In the genomic region with DNA sequence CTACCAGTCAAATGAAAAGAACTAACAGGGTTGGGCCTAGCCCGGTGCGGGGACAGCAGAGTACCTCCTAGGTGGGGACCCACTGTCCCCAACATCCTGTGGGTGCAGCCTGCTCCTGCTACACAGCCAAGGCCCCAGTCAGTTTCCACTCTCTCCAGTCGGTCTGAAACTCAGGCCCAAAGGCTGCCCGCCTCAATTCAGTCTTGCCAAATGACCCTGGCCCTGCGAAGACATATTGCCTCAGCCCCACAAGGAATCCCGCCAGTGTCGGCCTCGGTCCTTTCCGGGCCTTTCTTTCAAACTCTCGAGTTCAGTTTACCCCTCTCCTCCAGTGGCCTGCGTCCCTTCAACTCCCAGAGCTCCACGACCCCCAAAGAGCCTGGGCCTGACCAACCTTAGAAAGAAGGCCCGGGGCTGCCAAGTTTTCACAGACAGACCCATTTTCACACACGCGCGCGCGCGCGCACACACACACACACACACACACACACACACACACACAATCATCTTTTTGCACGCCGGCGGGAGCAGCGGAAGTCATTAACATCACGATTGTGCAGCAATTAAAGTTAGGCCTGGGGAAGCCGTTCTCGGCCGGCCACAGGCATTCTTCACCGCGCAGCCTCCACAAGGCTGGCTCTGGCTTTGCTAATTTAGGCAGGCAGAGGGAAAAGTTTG, we compare ENCODE assay signal across 10 mouse cellular contexts. TPM values are rescaled to one million over a fixed set of nuclear protein-coding genes. Genes with fewer than 3 reads are reported as not detected.
DNase-seq lines count a peak whose midpoint lies in the region; ATAC-seq and TF ChIP-seq lines count a peak whose summit lies in the region.
"Had no signal": no experiment of that assay in that cellular context is flagged by ENCODE, and none has a peak within 500 bp of the region (broad histone marks: within the 10 kb centered on the region; RNA-seq: fewer than 3 reads in every experiment).

No protein-coding gene starts in this region.

- DNase-seq in embryo, embryonic 9.5 days (ENCODE audit: extremely low spot score): peak; percentile 73
- no peak for DNase-seq in embryo, embryonic 10 days (ENCODE audit: low spot score)
- peak; percentile 34 for DNase-seq in NIH3T3 (ENCODE audit: low read depth)
- no peak for DNase-seq in layer of hippocampus, postnatal 10 days (ENCODE audit: low spot score in 2 of 2)
- DNase-seq in midbrain, postnatal 0 days (ENCODE audit: low spot score): no peak
- no peak for DNase-seq in right cerebral cortex, postnatal 36 days (ENCODE audit: low spot score in 2 of 2)
- DNase-seq: layer of hippocampus, adult 9-11 months had no signal

- H3K36me3 ChIP-seq in intestine, embryonic 15.5 days: no peaks in the 10 kb centered on the region
- no peaks in the 10 kb centered on the region for H3K36me3 ChIP-seq in lung, embryonic 15.5 days
- no peaks in the 10 kb centered on the region for H3K36me3 ChIP-seq in midbrain, postnatal 0 days (ENCODE audit: insufficient read depth, low read length)

- peak; percentile 57 for ATAC-seq in intestine, embryonic 15.5 days
- no peak for ATAC-seq in lung, embryonic 15.5 days (ENCODE audit: borderline replicate concordance, extremely low read depth, low FRiP score, low TSS enrichment)
- no peak for ATAC-seq in midbrain, postnatal 0 days (ENCODE audit: low FRiP score)

- peaks cover 15% of the 10 kb centered on the region; the same call in 1 of the 2 replicates for H3K4me1 ChIP-seq in intestine, embryonic 15.5 days (replicated peaks)
- H3K4me1 ChIP-seq in lung, embryonic 15.5 days: peaks cover 27% of the 10 kb centered on the region
- H3K4me1 ChIP-seq in midbrain, postnatal 0 days (ENCODE audit: insufficient read depth, low read length): no peaks in the 10 kb centered on the region

- H3K27ac ChIP-seq in intestine, embryonic 15.5 days: peak overlapping the region; percentile 46
- H3K27ac ChIP-seq in lung, embryonic 15.5 days: peak overlapping the region; percentile 86
- H3K27ac ChIP-seq in midbrain, postnatal 0 days (ENCODE audit: low read depth, low read length): no peak overlapping the region

- H3K4me3 ChIP-seq in intestine, embryonic 15.5 days (replicated peaks): peak overlapping the region; percentile 27
- peak overlapping the region; percentile 74 for H3K4me3 ChIP-seq in lung, embryonic 15.5 days
- no peak overlapping the region for H3K4me3 ChIP-seq in midbrain, postnatal 0 days (ENCODE audit: low read depth, low read length)
- H3K4me3 ChIP-seq: megakaryocyte, embryonic 14.5 days had no signal

- no peak for TF ChIP-seq CTCF in midbrain, postnatal 0 days (IDR thresholded peaks at IDR 0.05)

- H3K9me3 ChIP-seq in intestine, embryonic 15.5 days: no peaks in the 10 kb centered on the region
- no peaks in the 10 kb centered on the region for H3K9me3 ChIP-seq in lung, embryonic 15.5 days
- no peaks in the 10 kb centered on the region for H3K9me3 ChIP-seq in midbrain, postnatal 0 days (ENCODE audit: low read length)

- 20% methylated on average over 30 of the region's 30 CpGs for WGBS in intestine, embryonic 15.5 days
- WGBS in lung, embryonic 15.5 days: 5% methylated on average over 30 of the region's 30 CpGs
- WGBS in midbrain, postnatal 0 days: 3% methylated on average over 30 of the region's 30 CpGs

- peak overlapping the region; percentile 24 for H3K9ac ChIP-seq in intestine, embryonic 15.5 days
- peak overlapping the region; percentile 97 for H3K9ac ChIP-seq in lung, embryonic 15.5 days
- H3K9ac ChIP-seq in midbrain, postnatal 0 days (replicated peaks; ENCODE audit: low read length, poor library complexity, severe bottlenecking): no peak overlapping the region

- H3K4me2 ChIP-seq in intestine, embryonic 15.5 days (replicated peaks): peak overlapping the region; percentile 91
- H3K4me2 ChIP-seq in lung, embryonic 15.5 days: peak overlapping the region; percentile 66
- no peak overlapping the region for H3K4me2 ChIP-seq in midbrain, postnatal 0 days (ENCODE audit: low read depth, low read length, poor library complexity, severe bottlenecking)

- H3K27me3 ChIP-seq in intestine, embryonic 15.5 days (replicated peaks): peaks cover 2% of the 10 kb centered on the region; the same call in 1 of the 2 replicates
- H3K27me3 ChIP-seq in lung, embryonic 15.5 days: peaks cover 89% of the 10 kb centered on the region
- peaks cover 98% of the 10 kb centered on the region for H3K27me3 ChIP-seq in midbrain, postnatal 0 days (ENCODE audit: insufficient read depth, low read length)

RNA-seq across cellular contexts. Expression of a gene that starts 4.2 kb away (rescaled TPM):
- polyA plus RNA-seq in intestine, embryonic 15.5 days (2015; fragmentation: Nextera tagmentation; extraction: Ambion mirVana): 22.9 and 25.1 TPM in 2 replicates
- polyA plus RNA-seq in lung, embryonic 15.5 days (2015; fragmentation: Nextera tagmentation; extraction: Ambion mirVana): 48.2 and 48.7 TPM in 2 replicates
- not detected for total RNA-seq in layer of hippocampus, postnatal 10 days (2021)
- total RNA-seq in midbrain, postnatal 0 days (2014; rRNA removed): 10.4 TPM in 1 of 2 replicates, not detected in the other
- polyA plus RNA-seq in midbrain, postnatal 0 days (2015; fragmentation: Nextera tagmentation; extraction: Ambion mirVana): not detected in 2 replicates

RNA-seq across cellular contexts. Expression of a gene that starts 8.3 kb away (rescaled TPM):
- 2.2 and 2.3 TPM in 2 replicates for polyA plus RNA-seq in intestine, embryonic 15.5 days (2015; fragmentation: Nextera tagmentation; extraction: Ambion mirVana)
- polyA plus RNA-seq in lung, embryonic 15.5 days (2015; fragmentation: Nextera tagmentation; extraction: Ambion mirVana): 2.9 and 3.1 TPM in 2 replicates
- not detected for total RNA-seq in layer of hippocampus, postnatal 10 days (2021)
- not detected in 2 replicates for total RNA-seq in midbrain, postnatal 0 days (2014; rRNA removed)
- polyA plus RNA-seq in midbrain, postnatal 0 days (2015; fragmentation: Nextera tagmentation; extraction: Ambion mirVana): not detected in 2 replicates

RNA-seq across cellular contexts. Expression of a gene that starts 8.7 kb away (rescaled TPM):
- polyA plus RNA-seq in intestine, embryonic 15.5 days (2015; fragmentation: Nextera tagmentation; extraction: Ambion mirVana): 3.7 and 4.5 TPM in 2 replicates
- 4.1 and 4.2 TPM in 2 replicates for polyA plus RNA-seq in lung, embryonic 15.5 days (2015; fragmentation: Nextera tagmentation; extraction: Ambion mirVana)
- not detected for total RNA-seq in layer of hippocampus, postnatal 10 days (2021)
- total RNA-seq in midbrain, postnatal 0 days (2014; rRNA removed): 0.22 TPM in 1 of 2 replicates, not detected in the other
- not detected in 2 replicates for polyA plus RNA-seq in midbrain, postnatal 0 days (2015; fragmentation: Nextera tagmentation; extraction: Ambion mirVana)

RNA-seq across cellular contexts. Expression of a gene that starts 12.9 kb away (rescaled TPM):
- polyA plus RNA-seq in intestine, embryonic 15.5 days (2015; fragmentation: Nextera tagmentation; extraction: Ambion mirVana): 5.8 and 6.2 TPM in 2 replicates
- 7.5 and 9.4 TPM in 2 replicates for polyA plus RNA-seq in lung, embryonic 15.5 days (2015; fragmentation: Nextera tagmentation; extraction: Ambion mirVana)
- total RNA-seq in layer of hippocampus, postnatal 10 days (2021): not detected
- 1.6 TPM in 1 of 2 replicates, not detected in the other for total RNA-seq in midbrain, postnatal 0 days (2014; rRNA removed)
- not detected in 2 replicates for polyA plus RNA-seq in midbrain, postnatal 0 days (2015; fragmentation: Nextera tagmentation; extraction: Ambion mirVana)

RNA-seq across cellular contexts. Expression of a gene that starts 12.9 kb away (rescaled TPM):
- not detected in 2 replicates for polyA plus RNA-seq in intestine, embryonic 15.5 days (2015; fragmentation: Nextera tagmentation; extraction: Ambion mirVana)
- not detected in 2 replicates for polyA plus RNA-seq in lung, embryonic 15.5 days (2015; fragmentation: Nextera tagmentation; extraction: Ambion mirVana)
- not detected for total RNA-seq in layer of hippocampus, postnatal 10 days (2021)
- total RNA-seq in midbrain, postnatal 0 days (2014; rRNA removed): not detected in 2 replicates
- not detected in 2 replicates for polyA plus RNA-seq in midbrain, postnatal 0 days (2015; fragmentation: Nextera tagmentation; extraction: Ambion mirVana)

Comparison
In these comparisons a context has a peak if more than half of its experiments do, and no peak if none do; other contexts are left out.
1. DNase-seq: peak in embryo, embryonic 9.5 days (single experiment) and NIH3T3 (single experiment); none in embryo, embryonic 10 days (single experiment), layer of hippocampus, postnatal 10 days (0 of 2), midbrain, postnatal 0 days (single experiment) and right cerebral cortex, postnatal 36 days (0 of 2).
2. RNA of a gene that starts 4.2 kb away (polyA plus RNA-seq): 48.2 to 48.7 TPM in lung, embryonic 15.5 days and 22.9 to 25.1 TPM in intestine, embryonic 15.5 days; not detected in midbrain, postnatal 0 days; every median in the first group is over 10 times any median in the second.